Mouse (Mus musculus): ENCODE results near the gene Hrh1.

DNA sequence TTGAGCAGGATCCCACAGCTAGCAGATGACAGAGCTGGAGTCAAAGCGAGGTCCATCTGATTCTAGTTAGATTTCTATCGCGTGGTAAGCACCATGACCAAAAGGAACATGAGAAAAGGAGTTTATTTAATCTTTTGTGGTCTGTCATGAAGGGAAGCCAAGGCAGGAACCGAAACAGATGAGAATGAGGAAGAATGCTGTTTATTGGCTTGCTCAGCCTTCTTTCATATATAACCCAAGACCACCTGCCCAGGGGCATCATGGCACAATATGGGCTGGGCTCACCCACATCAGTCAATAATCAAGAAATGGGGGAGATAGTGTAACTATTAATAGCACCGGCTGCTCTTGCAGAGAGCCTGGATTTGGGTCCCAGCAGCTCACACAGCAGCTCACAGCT is 33.0 kb upstream of the Hrh1 start:
- TF ChIP-seq CTCF (IDR thresholded peaks at IDR 0.05; ENCODE audit: low read depth, low read length) = no peak
- TF ChIP-seq POLR2A (IDR thresholded peaks at IDR 0.05; ENCODE audit: borderline replicate concordance, low read depth, low read length) = no peak
